Mouse (Mus musculus): ENCODE data around the gene Nlgn1. TPM values are rescaled to one million over a fixed set of nuclear protein-coding genes. Genes with fewer than 3 reads are reported as not detected.

Nlgn1 gene
- polyA plus RNA-seq, 1 experiment from 2014 or later: 1.5 TPM

DNA sequence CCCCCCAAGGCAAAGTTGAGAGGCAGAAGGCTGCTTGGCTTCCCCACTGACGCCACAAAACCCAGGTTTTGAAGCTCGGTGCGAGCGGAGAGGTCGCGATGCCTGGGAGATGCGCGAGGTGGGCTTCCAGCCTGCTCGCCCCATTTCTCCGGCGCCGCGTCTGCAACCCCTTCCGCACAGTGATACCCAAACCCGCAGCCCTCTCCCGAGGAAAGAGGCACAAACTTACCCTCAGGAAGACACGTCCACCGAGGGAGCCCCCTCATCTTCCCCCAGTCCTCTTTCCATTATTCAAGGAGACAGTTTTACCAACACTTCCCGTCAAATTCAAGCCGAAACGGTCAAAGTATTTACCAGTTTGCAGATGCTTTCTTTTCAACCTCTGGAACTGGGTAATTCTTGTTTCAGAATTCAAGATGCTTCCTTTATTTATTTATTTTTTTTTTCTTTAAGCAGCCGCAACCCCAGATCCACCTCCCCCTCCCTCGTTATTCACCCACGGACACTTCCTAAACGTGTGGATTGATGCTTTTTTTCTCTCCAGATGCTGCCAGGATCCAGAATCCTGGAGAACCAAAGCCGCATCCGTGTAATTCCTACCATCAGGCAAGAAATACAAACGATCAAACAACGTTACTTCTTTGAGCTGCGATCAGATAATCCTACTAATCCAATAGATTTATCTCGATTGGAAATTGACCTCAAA, 179.1 kb downstream of the Nlgn1 start:
- peaks cover 10% of the 10 kb centered on the region for H3K27me3 ChIP-seq (ENCODE audit: insufficient read depth, low read length)
- H3K27ac ChIP-seq (ENCODE audit: low read length): no peak overlapping the region
- ATAC-seq (ENCODE audit: low FRiP score, low TSS enrichment): peak; percentile 42; the same call in 1 of the 2 replicates
- peaks cover 4% of the 10 kb centered on the region; the same call in 1 of the 2 replicates for H3K4me1 ChIP-seq (ENCODE audit: insufficient read depth, low read length)
- peak overlapping the region; percentile 73 for H3K4me2 ChIP-seq (replicated peaks; ENCODE audit: low read depth, low read length)
- WGBS: under 1% methylated on average over 31 of the region's 31 CpGs
- H3K4me3 ChIP-seq (ENCODE audit: low read length): peak overlapping the region; percentile 54
- no peaks in the 10 kb centered on the region for H3K9me3 ChIP-seq (ENCODE audit: low read length)
- H3K36me3 ChIP-seq (ENCODE audit: insufficient read depth, low read length): no peaks in the 10 kb centered on the region
- peak overlapping the region; percentile 59 for H3K9ac ChIP-seq (replicated peaks; ENCODE audit: low read length)

DNA sequence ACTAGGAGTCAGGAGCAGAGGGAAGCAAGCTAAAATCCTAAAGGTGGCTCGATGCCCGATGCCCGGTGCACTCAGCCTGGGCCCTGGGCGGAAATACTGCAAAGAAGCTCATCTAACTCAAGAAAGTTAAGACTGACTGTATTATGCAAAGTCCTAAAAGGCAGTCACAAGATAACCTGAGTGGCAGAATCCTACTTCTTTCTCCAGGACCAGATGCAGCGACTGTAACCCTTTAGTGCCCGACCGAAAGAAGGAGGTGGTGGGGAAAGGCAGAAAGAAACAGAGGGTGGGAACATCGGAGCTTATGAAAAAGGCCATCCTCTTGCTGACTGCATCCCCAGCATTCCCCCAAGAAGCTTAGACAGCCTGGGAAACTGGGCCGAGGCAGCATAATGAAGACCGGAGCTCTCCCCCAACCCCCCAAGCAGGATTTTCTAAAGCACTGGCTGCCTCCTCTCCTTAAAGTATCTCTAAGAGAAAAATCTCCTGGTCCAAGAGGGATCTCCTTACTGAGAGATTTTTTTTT, 179.7 kb downstream of the Nlgn1 start:
- Histone ChIP-seq H3K27ac (ENCODE audit: low read length) (no peak overlapping the region), H3K9ac (replicated peaks; ENCODE audit: low read length) (peak overlapping the region; percentile 59), H3K4me1 (ENCODE audit: insufficient read depth, low read length) (peaks cover 4% of the 10 kb centered on the region; the same call in 1 of the 2 replicates), H3K27me3 (ENCODE audit: insufficient read depth, low read length) (peaks cover 10% of the 10 kb centered on the region), H3K4me3 (ENCODE audit: low read length) (peak overlapping the region; percentile 54), H3K9me3 (ENCODE audit: low read length) (no peaks in the 10 kb centered on the region), H3K4me2 (replicated peaks; ENCODE audit: low read depth, low read length) (peak overlapping the region; percentile 73), H3K36me3 (ENCODE audit: insufficient read depth, low read length) (no peaks in the 10 kb centered on the region)
- ATAC-seq (ENCODE audit: low FRiP score, low TSS enrichment): peak; percentile 27; the same call in 1 of the 2 replicates
- WGBS: 2% methylated on average over 10 of the region's 10 CpGs

DNA sequence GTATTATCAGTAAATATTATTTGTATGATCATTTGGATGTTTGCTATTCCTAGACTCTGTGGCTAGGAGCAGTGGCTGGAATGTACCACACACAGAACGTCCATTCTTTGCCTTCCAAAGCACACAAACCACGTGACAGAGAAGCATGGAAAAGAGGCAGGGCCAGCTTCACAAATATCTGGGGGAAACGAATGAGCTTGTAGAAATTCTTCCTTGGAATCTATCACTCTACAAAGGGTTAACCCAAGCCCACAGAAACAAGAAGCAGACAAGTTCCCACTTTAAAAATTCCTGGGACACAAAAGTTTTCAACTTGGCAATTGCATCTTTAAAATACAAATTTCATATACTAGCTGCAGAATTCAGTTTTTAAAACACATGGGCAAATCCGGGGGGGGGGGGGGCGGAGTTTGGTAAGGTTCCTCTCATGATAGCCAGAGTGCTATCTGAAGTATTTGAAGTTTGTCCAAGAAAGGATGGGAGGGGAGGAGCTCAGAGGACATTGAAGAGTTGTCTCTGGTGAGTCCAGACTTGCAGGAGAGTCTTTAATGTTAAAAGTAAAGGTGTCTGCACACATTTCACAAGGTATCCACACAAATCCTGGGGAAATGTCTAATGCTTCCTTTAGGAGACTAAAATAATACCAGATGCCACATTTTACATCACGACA, 180.8 kb downstream of the Nlgn1 start:
- H3K4me2 ChIP-seq (replicated peaks; ENCODE audit: low read depth, low read length): 0 out of 2 replicates have a peak overlapping the region, but pooled peaks have one; percentile 4
- WGBS: 49% methylated on average over 6 of the region's 6 CpGs

DNA sequence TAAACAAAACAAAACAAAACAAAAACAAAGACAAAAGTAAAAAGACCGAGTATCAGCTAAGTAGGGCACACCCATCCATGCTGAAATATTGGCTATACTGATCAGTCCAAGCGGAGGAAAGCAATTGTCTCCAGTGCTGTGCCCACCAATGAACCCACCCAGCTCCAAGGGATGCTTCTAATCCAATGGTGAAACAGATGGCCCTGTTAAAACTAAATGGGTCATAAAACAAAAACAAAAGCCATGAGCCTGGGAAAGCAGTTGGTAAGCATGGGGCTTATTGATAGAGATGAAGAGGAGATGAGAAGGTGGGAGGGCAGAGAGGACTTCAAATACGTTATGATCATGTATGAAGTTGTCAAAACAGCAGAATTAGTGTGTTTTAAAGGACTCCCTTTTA, 186.1 kb downstream of the Nlgn1 start:
- no peaks in the 10 kb centered on the region for H3K9me3 ChIP-seq (ENCODE audit: low read length)
- no peak overlapping the region for H3K4me3 ChIP-seq (ENCODE audit: low read length)
- no peak overlapping the region for H3K9ac ChIP-seq (replicated peaks; ENCODE audit: low read length)
- H3K4me2 ChIP-seq (replicated peaks; ENCODE audit: low read depth, low read length): no peak overlapping the region
- H3K27me3 ChIP-seq (ENCODE audit: insufficient read depth, low read length): no peaks in the 10 kb centered on the region
- WGBS: 55% methylated on average over 3 of the region's 3 CpGs
- H3K36me3 ChIP-seq (ENCODE audit: insufficient read depth, low read length): no peaks in the 10 kb centered on the region
- ATAC-seq (ENCODE audit: low FRiP score, low TSS enrichment): no peak
- no peaks in the 10 kb centered on the region for H3K4me1 ChIP-seq (ENCODE audit: insufficient read depth, low read length)
- no peak overlapping the region for H3K27ac ChIP-seq (ENCODE audit: low read length)

More for the DNA sequence above, 180.8 kb downstream of the Nlgn1 start:
- Histone ChIP-seq H3K9ac (replicated peaks; ENCODE audit: low read length) (no peak overlapping the region), H3K9me3 (ENCODE audit: low read length) (no peaks in the 10 kb centered on the region), H3K4me1 (ENCODE audit: insufficient read depth, low read length) (peaks cover 4% of the 10 kb centered on the region; the same call in 1 of the 2 replicates), H3K4me3 (ENCODE audit: low read length) (no peak overlapping the region), H3K27me3 (ENCODE audit: insufficient read depth, low read length) (peaks cover 10% of the 10 kb centered on the region), H3K27ac (ENCODE audit: low read length) (no peak overlapping the region), H3K36me3 (ENCODE audit: insufficient read depth, low read length) (no peaks in the 10 kb centered on the region)
- ATAC-seq (ENCODE audit: low FRiP score, low TSS enrichment): no peak

- Histone ChIP-seq H3K36me3 (ENCODE audit: insufficient read depth, low read length) (no peaks in the 10 kb centered on the region), H3K9me3 (ENCODE audit: low read length) (no peaks in the 10 kb centered on the region), H3K4me3 (ENCODE audit: low read length) (no peak overlapping the region), H3K9ac (replicated peaks; ENCODE audit: low read length) (no peak overlapping the region), H3K4me1 (ENCODE audit: insufficient read depth, low read length) (no peaks in the 10 kb centered on the region), H3K4me2 (replicated peaks; ENCODE audit: low read depth, low read length) (no peak overlapping the region), H3K27ac (ENCODE audit: low read length) (no peak overlapping the region), H3K27me3 (ENCODE audit: insufficient read depth, low read length) (no peaks in the 10 kb centered on the region)
- WGBS: 82% methylated on average over 5 of the region's 5 CpGs
- no peak for ATAC-seq (ENCODE audit: low FRiP score, low TSS enrichment)
These were observed 186.8 kb downstream of the Nlgn1 start for GRCm38 (mm10) chr3:26145441-26145840.

DNA sequence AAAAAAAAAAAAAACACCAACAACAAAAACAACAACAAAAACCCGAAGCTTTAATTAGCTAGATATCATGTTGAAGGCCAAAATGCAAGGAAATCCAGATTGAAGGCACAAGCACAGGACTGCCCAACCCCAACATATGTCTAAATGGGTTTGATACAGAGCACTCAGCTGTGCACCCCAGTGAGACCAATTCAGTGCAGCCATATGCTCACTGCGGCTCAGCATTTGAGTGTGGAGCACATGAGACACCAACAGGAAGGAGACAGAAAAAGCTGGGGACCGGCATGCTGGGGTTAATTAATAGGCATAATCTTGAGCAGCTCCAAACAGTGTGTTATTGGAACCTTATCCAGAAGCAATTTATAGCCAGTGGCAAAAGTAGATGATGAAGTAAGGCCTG, 190.7 kb downstream of the Nlgn1 start:
- Histone ChIP-seq H3K36me3 (ENCODE audit: insufficient read depth, low read length) (no peaks in the 10 kb centered on the region), H3K4me3 (ENCODE audit: low read length) (no peak overlapping the region), H3K27me3 (ENCODE audit: insufficient read depth, low read length) (no peaks in the 10 kb centered on the region), H3K9me3 (ENCODE audit: low read length) (no peaks in the 10 kb centered on the region), H3K9ac (replicated peaks; ENCODE audit: low read length) (no peak overlapping the region), H3K27ac (ENCODE audit: low read length) (no peak overlapping the region), H3K4me1 (ENCODE audit: insufficient read depth, low read length) (no peaks in the 10 kb centered on the region), H3K4me2 (replicated peaks; ENCODE audit: low read depth, low read length) (no peak overlapping the region)
- ATAC-seq (ENCODE audit: low FRiP score, low TSS enrichment): no peak
- WGBS: 88% methylated on average over 3 of the region's 3 CpGs

- ATAC-seq (ENCODE audit: low FRiP score, low TSS enrichment): no peak
- H3K36me3 ChIP-seq (ENCODE audit: insufficient read depth, low read length): no peaks in the 10 kb centered on the region
- no peak overlapping the region for H3K9ac ChIP-seq (replicated peaks; ENCODE audit: low read length)
- WGBS: 31% methylated on average over 9 of the region's 9 CpGs
- H3K9me3 ChIP-seq (ENCODE audit: low read length): no peaks in the 10 kb centered on the region
- no peak overlapping the region for H3K4me3 ChIP-seq (ENCODE audit: low read length)
- H3K4me2 ChIP-seq (replicated peaks; ENCODE audit: low read depth, low read length): no peak overlapping the region
- no peak overlapping the region for H3K27ac ChIP-seq (ENCODE audit: low read length)
- no peaks in the 10 kb centered on the region for H3K27me3 ChIP-seq (ENCODE audit: insufficient read depth, low read length)
- no peaks in the 10 kb centered on the region for H3K4me1 ChIP-seq (ENCODE audit: insufficient read depth, low read length)
These were observed 197.2 kb downstream of the Nlgn1 start for GRCm38 (mm10) chr3:26134839-26135651.

DNA sequence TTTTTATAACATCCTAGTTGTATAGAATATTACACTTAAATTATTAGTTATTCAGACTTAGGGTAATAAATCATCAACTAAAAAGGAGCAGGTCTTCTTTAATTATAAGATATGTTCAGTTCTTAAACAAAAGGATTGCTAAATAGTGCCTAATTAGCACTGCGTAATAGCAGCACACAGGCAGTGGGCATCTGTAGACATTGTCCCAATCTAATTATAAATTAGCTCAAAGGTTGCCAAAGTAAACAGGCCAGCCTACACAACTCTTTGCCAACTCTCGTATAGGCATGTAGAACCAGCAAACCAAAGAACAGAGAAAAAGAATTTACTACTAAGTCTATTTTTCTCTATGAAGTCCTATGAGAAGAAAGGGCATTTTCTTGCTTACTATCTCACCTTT, 201.3 kb downstream of the Nlgn1 start:
- 74% methylated on average over 2 of the region's 2 CpGs for WGBS
- Histone ChIP-seq H3K27ac (ENCODE audit: low read length) (no peak overlapping the region), H3K9ac (replicated peaks; ENCODE audit: low read length) (no peak overlapping the region), H3K36me3 (ENCODE audit: insufficient read depth, low read length) (no peaks in the 10 kb centered on the region), H3K4me1 (ENCODE audit: insufficient read depth, low read length) (no peaks in the 10 kb centered on the region), H3K9me3 (ENCODE audit: low read length) (no peaks in the 10 kb centered on the region), H3K4me2 (replicated peaks; ENCODE audit: low read depth, low read length) (no peak overlapping the region), H3K27me3 (ENCODE audit: insufficient read depth, low read length) (no peaks in the 10 kb centered on the region), H3K4me3 (ENCODE audit: low read length) (no peak overlapping the region)
- ATAC-seq (ENCODE audit: low FRiP score, low TSS enrichment): no peak

DNA sequence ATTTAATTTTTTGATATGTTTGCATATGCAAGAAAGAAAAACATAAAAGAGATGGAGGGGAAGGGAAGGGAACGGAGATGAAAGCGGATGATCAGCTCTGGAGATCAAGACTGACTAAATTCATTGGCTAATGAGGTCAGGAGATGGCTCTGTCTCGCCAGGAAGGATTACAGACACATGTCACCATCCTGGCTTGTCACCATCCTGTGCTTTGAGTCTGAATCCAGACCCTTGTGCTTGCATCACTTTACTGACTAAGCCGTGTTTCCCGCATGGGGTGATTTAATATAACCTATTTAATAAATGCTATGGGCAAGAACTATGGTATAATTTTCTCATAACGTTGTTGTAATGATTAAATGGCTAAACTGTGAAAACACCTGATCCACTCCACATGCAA, 202.8 kb downstream of the Nlgn1 start:
- no peak for ATAC-seq (ENCODE audit: low FRiP score, low TSS enrichment)
- no peaks in the 10 kb centered on the region for H3K9me3 ChIP-seq (ENCODE audit: low read length)
- 79% methylated on average over 6 of the region's 6 CpGs for WGBS
- no peak overlapping the region for H3K9ac ChIP-seq (replicated peaks; ENCODE audit: low read length)
- no peaks in the 10 kb centered on the region for H3K36me3 ChIP-seq (ENCODE audit: insufficient read depth, low read length)
- no peak overlapping the region for H3K4me3 ChIP-seq (ENCODE audit: low read length)
- no peak overlapping the region for H3K4me2 ChIP-seq (replicated peaks; ENCODE audit: low read depth, low read length)
- H3K4me1 ChIP-seq (ENCODE audit: insufficient read depth, low read length): no peaks in the 10 kb centered on the region
- no peak overlapping the region for H3K27ac ChIP-seq (ENCODE audit: low read length)
- no peaks in the 10 kb centered on the region for H3K27me3 ChIP-seq (ENCODE audit: insufficient read depth, low read length)

Data from kidney, embryonic 16.5 days (tissue).